Mouse (Mus musculus) gastrocnemius, adult 2 months (tissue): Measurements from ENCODE around the gene Ube2f. TPM values are rescaled to one million over a fixed set of nuclear protein-coding genes. Genes with fewer than 3 reads are reported as not detected.
A peak's percentile ranks its signal among the peaks of the same experiment; 100 is the strongest.

Experiments
- DNase-seq: peaks from one replicate; pipeline ENCODE4 v3.0.0; 2022
- H3K27ac ChIP-seq: fragments of 200-600 bp; 2 replicates; pipeline ENCODE4 v1.8.1; 2022; ENCODE audit warnings: mild to moderate bottlenecking
- H3K4me3 ChIP-seq: fragments of 200-600 bp; 2 replicates; pipeline ENCODE4 v1.8.1; 2022; ENCODE audit warnings: mild to moderate bottlenecking, moderate library complexity
- CTCF ChIP-seq: fragments of 200-600 bp; IDR thresholded peaks from 2 replicates; pipeline ENCODE4 v1.8.1; 2022; ENCODE audit warnings: antibody characterized with exemption, mild to moderate bottlenecking, moderate library complexity
- intact Hi-C: fragments of 180-260 bp; cut with DNase I; formaldehyde crosslinking; loops from one replicate; pipeline ENCODE4 v1.15.1; 2025
- total RNA-seq, 2 experiments: library from RNA; stranded (reverse); gene quantifications; 2 replicates each; pipeline ENCODE4 v1.2.3; 2021

The Ube2f gene
- total RNA-seq, 2 experiments from 2014 or later: 52.1 to 61.6 TPM

- no peak for TF ChIP-seq CTCF
- intact Hi-C loops: no loop called here
- peak overlapping the region; percentile 90 for H3K27ac ChIP-seq
- peak; percentile 46 for DNase-seq
- H3K4me3 ChIP-seq: no peak overlapping the region
Measured at GRCm38 (mm10) chr1:91215981-91216380, 34.1 kb upstream of the Ube2f start.

GRCm38 (mm10) chr1:91216504-91217267 lies 33.4 kb upstream of the Ube2f start:
- intact Hi-C loops: no loop called here
- DNase-seq: peak; percentile 70
- no peak for TF ChIP-seq CTCF
- peak overlapping the region; percentile 90 for H3K27ac ChIP-seq
- peak overlapping the region; percentile 15; the same call in 1 of the 2 replicates for H3K4me3 ChIP-seq

- DNase-seq: no peak
- no peak overlapping the region for H3K27ac ChIP-seq
- H3K4me3 ChIP-seq: no peak overlapping the region
- intact Hi-C loops: no loop called here
- no peak for TF ChIP-seq CTCF
Measured at GRCm38 (mm10) chr1:91219641-91220321, 30.3 kb upstream of the Ube2f start.

- Histone ChIP-seq H3K27ac (no peak overlapping the region), H3K4me3 (no peak overlapping the region)
- intact Hi-C loops: no loop called here
- TF ChIP-seq CTCF: no peak
- no peak for DNase-seq
Measured at GRCm38 (mm10) chr1:91220322-91220672, 29.8 kb upstream of the Ube2f start.

GRCm38 (mm10) chr1:91226562-91226961 lies 23.5 kb upstream of the Ube2f start:
- no peak overlapping the region for H3K27ac ChIP-seq
- DNase-seq: no peak
- no peak overlapping the region for H3K4me3 ChIP-seq
- intact Hi-C loops: no loop called here
- TF ChIP-seq CTCF: no peak

GRCm38 (mm10) chr1:91227381-91228054 lies 22.6 kb upstream of the Ube2f start:
- DNase-seq: no peak
- intact Hi-C loops: no loop called here
- H3K27ac ChIP-seq: peak overlapping the region; percentile 51; the same call in 1 of the 2 replicates
- no peak for TF ChIP-seq CTCF
- no peak overlapping the region for H3K4me3 ChIP-seq

- TF ChIP-seq CTCF: no peak
- intact Hi-C loops: no loop called here
- H3K27ac ChIP-seq: no peak overlapping the region
- no peak for DNase-seq
- H3K4me3 ChIP-seq: no peak overlapping the region
Measured at GRCm38 (mm10) chr1:91231142-91231541, 19.0 kb upstream of the Ube2f start.

GRCm38 (mm10) chr1:91231896-91232295 lies 18.2 kb upstream of the Ube2f start:
- TF ChIP-seq CTCF: no peak
- H3K27ac ChIP-seq: no peak overlapping the region
- intact Hi-C loops: no loop called here
- DNase-seq: no peak
- no peak overlapping the region for H3K4me3 ChIP-seq

GRCm38 (mm10) chr1:91235395-91235794 lies 14.7 kb upstream of the Ube2f start:
- no peak for TF ChIP-seq CTCF
- intact Hi-C loops: loop anchor here (5.0 kb wide), 1 partner anchor 123 kb away; no protein-coding TSS in a partner anchor
- Histone ChIP-seq H3K27ac (no peak overlapping the region), H3K4me3 (no peak overlapping the region)
- no peak for DNase-seq

GRCm38 (mm10) chr1:91237676-91238075 lies 12.4 kb upstream of the Ube2f start:
- no peak for DNase-seq
- no peak for TF ChIP-seq CTCF
- Histone ChIP-seq H3K4me3 (no peak overlapping the region), H3K27ac (no peak overlapping the region)
- intact Hi-C loops: loop anchor here (2.0 to 5.0 kb wide), 2 partner anchors 125 to 265 kb away; no protein-coding TSS in a partner anchor

- DNase-seq: peak; percentile 83
- H3K27ac ChIP-seq: no peak overlapping the region
- no peak overlapping the region for H3K4me3 ChIP-seq
- intact Hi-C loops: loop anchor here (1.0 to 5.0 kb wide), 3 partner anchors 60 to 266 kb away; partner anchors contain the start of gene Ramp1
- peak; percentile 91 for TF ChIP-seq CTCF
Measured at GRCm38 (mm10) chr1:91239112-91239511, 11.0 kb upstream of the Ube2f start.

GRCm38 (mm10) chr1:91239800-91240199 lies 10.3 kb upstream of the Ube2f start:
- DNase-seq: no peak
- no peak for TF ChIP-seq CTCF
- intact Hi-C loops: loop anchor here (1.0 to 5.0 kb wide), 3 partner anchors 60 to 267 kb away; partner anchors contain the start of gene Ramp1
- no peak overlapping the region for H3K4me3 ChIP-seq
- H3K27ac ChIP-seq: no peak overlapping the region

GRCm38 (mm10) chr1:91240685-91241084 lies 9.4 kb upstream of the Ube2f start:
- intact Hi-C loops: no loop called here
- no peak for TF ChIP-seq CTCF
- no peak for DNase-seq
- Histone ChIP-seq H3K27ac (no peak overlapping the region), H3K4me3 (no peak overlapping the region)
